Mouse (Mus musculus): ENCODE measurements around the gene Cacna1i. TPM values are rescaled to one million over a fixed set of nuclear protein-coding genes. Genes with fewer than 3 reads are reported as not detected.
A peak's percentile ranks its signal among the peaks of the same experiment; 100 is the strongest.

The Cacna1i gene
- polyA plus RNA-seq, 1 experiment from 2014 or later, result 0.95 TPM

DNA sequence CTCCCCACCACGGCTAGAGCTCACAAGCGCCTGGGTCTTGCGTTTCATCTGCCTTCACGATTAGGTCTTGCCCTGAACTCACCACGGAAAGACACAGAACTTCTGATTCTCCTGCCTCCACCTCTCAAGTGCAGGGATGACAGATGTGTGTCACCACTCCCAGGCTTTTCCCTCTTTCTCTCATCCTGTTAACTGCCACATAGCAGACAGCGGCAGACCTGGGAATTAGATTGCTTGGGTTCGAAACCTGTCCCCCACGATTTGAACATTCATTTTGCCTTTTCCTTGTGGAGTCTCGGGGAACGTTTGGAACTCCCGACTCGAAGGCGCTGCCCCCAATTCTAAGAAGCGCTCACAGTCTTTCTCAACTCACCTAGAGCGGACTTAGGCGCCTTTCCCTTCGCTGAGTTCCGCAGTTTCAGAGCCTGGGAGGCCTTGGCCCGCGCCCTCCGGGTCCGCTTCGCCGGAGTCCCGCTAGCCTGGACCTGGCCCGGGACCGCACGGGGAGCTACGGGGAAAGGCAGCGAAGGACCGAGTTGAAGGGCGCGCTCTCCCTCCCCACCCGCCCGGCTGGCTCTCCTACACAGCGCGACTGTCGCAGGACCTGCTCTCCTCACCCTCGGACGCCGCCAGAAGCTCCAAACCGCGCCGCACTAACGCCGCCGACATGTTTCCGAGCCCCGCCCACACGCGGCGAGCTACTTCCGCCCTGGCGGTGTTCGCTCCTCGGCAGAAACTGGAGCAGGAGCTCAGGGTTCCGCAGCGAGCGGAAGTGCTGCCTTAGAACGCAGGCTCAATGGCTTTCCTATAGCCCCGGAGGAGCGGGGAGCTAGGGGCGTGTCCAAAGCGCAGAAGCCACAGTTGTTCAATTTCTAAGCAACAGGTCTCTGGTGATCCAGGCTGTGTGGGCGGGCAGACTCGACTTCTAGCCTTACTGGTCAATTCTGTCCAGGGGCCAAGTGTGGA, 23.1 kb upstream of the Cacna1i start, which contains the start of gene Rps19bp1:
Gene Rps19bp1 (minus strand): TSS at position 706 of the 966 bp plus-strand sequence.
- Histone ChIP-seq H3K27me3 (ENCODE audit: control insufficient read depth, insufficient read depth, low read length) (no peaks in the 10 kb centered on the region), H3K4me2 (ENCODE audit: low read depth, low read length) (peak within 1 kb of the TSS; percentile 55), H3K27ac (ENCODE audit: low read depth, low read length) (no peak within 1 kb of the TSS), H3K4me1 (ENCODE audit: control insufficient read depth, insufficient read depth, low read length) (peaks cover 7% of the 10 kb centered on the region; the same call in 1 of the 2 replicates), H3K9me3 (ENCODE audit: control insufficient read depth, low read length) (no peaks in the 10 kb centered on the region), H3K4me3 (ENCODE audit: low read depth, low read length) (peak within 1 kb of the TSS; percentile 70), H3K9ac (replicated peaks; ENCODE audit: low read depth, low read length) (peak within 1 kb of the TSS; percentile 74), H3K36me3 (ENCODE audit: control insufficient read depth, insufficient read depth, low read length) (peaks cover 4% of the 10 kb centered on the region; the same call in 1 of the 2 replicates)
- 2% methylated on average over 64 of the region's 66 CpGs for WGBS
- peak; percentile 93 for ATAC-seq (ENCODE audit: low read depth)

DNA sequence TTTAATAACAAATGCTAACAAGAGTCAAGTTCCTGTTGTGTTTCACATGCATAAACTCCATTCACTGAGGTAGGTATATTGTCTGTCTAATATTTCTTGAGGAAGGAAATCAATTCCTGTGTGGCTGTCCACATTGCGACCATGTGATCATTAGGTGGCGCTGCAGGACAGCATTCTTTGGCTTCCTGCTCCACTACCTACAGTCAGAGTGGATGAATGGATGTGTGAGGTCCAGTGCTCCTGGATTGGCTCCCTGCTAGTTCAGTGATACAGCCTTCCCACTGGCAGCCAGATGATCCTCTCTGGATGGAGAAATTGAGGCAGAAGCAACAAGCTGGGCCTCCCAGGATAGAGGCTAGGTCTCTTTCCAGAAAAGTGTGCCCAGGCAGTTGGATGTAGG, 20.8 kb upstream of the Cacna1i start:
- no peaks in the 10 kb centered on the region for H3K36me3 ChIP-seq (ENCODE audit: control insufficient read depth, insufficient read depth, low read length)
- no peak for ATAC-seq (ENCODE audit: low read depth)
- 0% methylated on average over 2 of the region's 2 CpGs for WGBS

DNA sequence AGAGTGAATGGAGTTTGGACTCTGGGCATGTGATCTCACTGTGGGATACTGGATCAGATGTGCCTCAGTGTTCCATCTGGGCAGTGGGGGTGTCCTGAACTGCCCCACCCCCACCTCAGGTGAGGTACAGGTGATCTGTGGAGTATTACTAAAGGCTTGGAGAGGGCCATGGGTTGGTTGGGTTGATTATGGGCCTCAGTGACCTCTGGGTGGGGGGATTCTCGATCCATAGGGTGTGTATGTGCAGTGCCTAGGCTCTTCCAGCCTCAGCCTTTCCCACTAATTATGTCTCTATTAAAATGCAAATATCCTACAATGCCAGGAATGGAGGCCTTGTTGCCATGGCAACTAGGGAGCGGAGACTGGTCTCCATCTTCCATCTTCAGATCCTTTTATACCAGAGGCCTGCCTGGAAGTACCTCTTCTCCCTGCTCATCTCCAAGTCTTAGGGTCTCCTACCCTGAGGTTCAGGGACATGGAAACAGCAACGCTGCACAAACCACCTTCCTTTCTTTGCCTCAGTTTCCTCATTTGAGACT, 15.1 kb upstream of the Cacna1i start:
- no peaks in the 10 kb centered on the region; the same call in 1 of the 2 replicates for H3K4me1 ChIP-seq (ENCODE audit: control insufficient read depth, insufficient read depth, low read length)
- no peak overlapping the region for H3K9ac ChIP-seq (replicated peaks; ENCODE audit: low read depth, low read length)
- H3K27me3 ChIP-seq (ENCODE audit: control insufficient read depth, insufficient read depth, low read length), result no peaks in the 10 kb centered on the region
- no peak overlapping the region for H3K4me2 ChIP-seq (ENCODE audit: low read depth, low read length)
- no peak overlapping the region for H3K4me3 ChIP-seq (ENCODE audit: low read depth, low read length)
- no peaks in the 10 kb centered on the region for H3K36me3 ChIP-seq (ENCODE audit: control insufficient read depth, insufficient read depth, low read length)
- 48% methylated on average over 3 of the region's 3 CpGs for WGBS
- no peaks in the 10 kb centered on the region for H3K9me3 ChIP-seq (ENCODE audit: control insufficient read depth, low read length)
- no peak for ATAC-seq (ENCODE audit: low read depth)
- H3K27ac ChIP-seq (ENCODE audit: low read depth, low read length), result no peak overlapping the region

More for the DNA sequence above, 20.8 kb upstream of the Cacna1i start:
- Histone ChIP-seq H3K4me1 (ENCODE audit: control insufficient read depth, insufficient read depth, low read length) (peaks cover 7% of the 10 kb centered on the region; the same call in 1 of the 2 replicates), H3K27ac (ENCODE audit: low read depth, low read length) (no peak overlapping the region), H3K4me2 (ENCODE audit: low read depth, low read length) (no peak overlapping the region), H3K4me3 (ENCODE audit: low read depth, low read length) (no peak overlapping the region), H3K9ac (replicated peaks; ENCODE audit: low read depth, low read length) (no peak overlapping the region), H3K9me3 (ENCODE audit: control insufficient read depth, low read length) (no peaks in the 10 kb centered on the region), H3K27me3 (ENCODE audit: control insufficient read depth, insufficient read depth, low read length) (no peaks in the 10 kb centered on the region)

DNA sequence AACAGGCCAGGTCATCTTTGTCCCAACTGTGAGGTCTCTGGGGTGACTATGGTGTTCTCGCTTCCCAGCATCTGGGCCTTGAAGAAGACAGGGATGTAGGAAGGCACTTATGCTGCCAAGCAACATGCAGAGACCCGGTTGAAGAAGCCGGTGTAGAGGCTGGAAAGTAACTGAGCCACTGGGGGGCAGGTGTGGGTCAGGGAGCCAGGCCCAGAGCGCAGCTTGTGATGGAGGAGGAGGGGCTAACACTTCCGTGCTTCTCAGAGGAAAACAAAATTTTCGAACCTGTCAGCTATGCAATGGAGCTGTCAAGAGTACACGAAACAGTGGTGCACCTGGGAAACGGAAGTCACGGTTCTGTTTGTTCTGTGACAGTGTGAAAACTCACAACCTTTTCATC, 9.9 kb upstream of the Cacna1i start:
- Histone ChIP-seq H3K27ac (ENCODE audit: low read depth, low read length) (no peak overlapping the region), H3K9ac (replicated peaks; ENCODE audit: low read depth, low read length) (no peak overlapping the region), H3K4me2 (ENCODE audit: low read depth, low read length) (no peak overlapping the region), H3K4me3 (ENCODE audit: low read depth, low read length) (no peak overlapping the region), H3K9me3 (ENCODE audit: control insufficient read depth, low read length) (no peaks in the 10 kb centered on the region), H3K36me3 (ENCODE audit: control insufficient read depth, insufficient read depth, low read length) (no peaks in the 10 kb centered on the region), H3K27me3 (ENCODE audit: control insufficient read depth, insufficient read depth, low read length) (no peaks in the 10 kb centered on the region; the same call in 1 of the 2 replicates), H3K4me1 (ENCODE audit: control insufficient read depth, insufficient read depth, low read length) (no peaks in the 10 kb centered on the region; the same call in 1 of the 2 replicates)
- ATAC-seq (ENCODE audit: low read depth), result no peak
- 47% methylated on average over 9 of the region's 9 CpGs for WGBS

DNA sequence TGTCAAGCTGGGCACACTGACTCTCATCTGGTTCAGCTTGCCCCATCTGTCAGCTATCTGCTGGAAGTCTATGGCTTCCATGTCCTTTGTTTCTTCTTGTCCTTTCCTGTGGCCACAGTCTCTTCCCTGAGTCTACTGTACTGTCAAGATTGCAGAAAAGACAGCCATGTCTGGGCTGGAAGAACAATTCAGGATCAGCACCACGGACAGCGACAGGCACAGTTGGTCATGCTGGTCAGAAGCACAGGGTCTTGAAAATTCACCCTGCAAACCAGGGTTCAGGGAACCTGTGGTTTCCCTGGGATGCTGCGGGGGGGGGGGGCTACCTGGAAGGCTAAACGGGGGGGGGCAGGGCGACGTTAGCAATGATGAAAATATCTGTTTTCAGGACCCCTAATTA, 9.4 kb upstream of the Cacna1i start:
- no peak overlapping the region for H3K27ac ChIP-seq (ENCODE audit: low read depth, low read length)
- H3K27me3 ChIP-seq (ENCODE audit: control insufficient read depth, insufficient read depth, low read length), result no peaks in the 10 kb centered on the region; the same call in 1 of the 2 replicates
- 2% methylated on average over 6 of the region's 6 CpGs for WGBS
- ATAC-seq (ENCODE audit: low read depth), result no peak
- H3K9me3 ChIP-seq (ENCODE audit: control insufficient read depth, low read length), result no peaks in the 10 kb centered on the region
- H3K36me3 ChIP-seq (ENCODE audit: control insufficient read depth, insufficient read depth, low read length), result no peaks in the 10 kb centered on the region
- no peak overlapping the region for H3K4me2 ChIP-seq (ENCODE audit: low read depth, low read length)
- H3K4me3 ChIP-seq (ENCODE audit: low read depth, low read length), result no peak overlapping the region
- H3K9ac ChIP-seq (replicated peaks; ENCODE audit: low read depth, low read length), result no peak overlapping the region
- H3K4me1 ChIP-seq (ENCODE audit: control insufficient read depth, insufficient read depth, low read length), result no peaks in the 10 kb centered on the region

DNA sequence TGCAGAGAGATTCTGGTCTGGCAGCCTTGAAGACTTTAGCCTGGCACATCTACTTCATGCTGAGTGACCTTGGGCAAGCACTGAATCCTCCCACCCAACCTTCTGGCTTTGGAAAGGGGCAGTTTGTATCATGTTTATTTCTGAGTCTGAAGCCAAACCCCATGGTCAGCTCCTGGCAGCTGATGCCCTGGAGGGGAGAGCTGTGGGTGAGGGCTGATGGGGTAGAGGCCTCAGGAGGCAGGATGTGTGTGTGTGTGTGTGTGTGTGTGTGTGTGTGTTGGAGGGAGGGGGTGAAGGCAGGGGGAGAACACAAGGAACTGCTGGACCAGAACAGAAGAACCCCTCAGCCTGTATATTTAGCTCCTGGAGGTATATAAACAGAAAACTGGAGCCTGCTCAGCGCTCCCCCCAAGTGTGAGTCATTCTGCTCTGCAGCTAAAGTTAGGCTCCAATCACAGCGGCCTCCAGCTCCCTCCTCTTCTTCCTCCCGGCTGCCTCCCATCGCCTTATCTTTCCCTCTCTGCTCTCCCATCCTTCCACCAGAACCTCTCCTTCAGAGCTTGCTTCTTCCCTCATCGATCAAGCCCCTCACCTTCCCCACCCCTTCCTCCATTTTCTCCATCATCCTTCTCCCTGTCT, 8.8 kb upstream of the Cacna1i start:
- Histone ChIP-seq H3K9me3 (ENCODE audit: control insufficient read depth, low read length) (no peaks in the 10 kb centered on the region), H3K27ac (ENCODE audit: low read depth, low read length) (no peak overlapping the region), H3K4me3 (ENCODE audit: low read depth, low read length) (no peak overlapping the region), H3K4me1 (ENCODE audit: control insufficient read depth, insufficient read depth, low read length) (no peaks in the 10 kb centered on the region), H3K36me3 (ENCODE audit: control insufficient read depth, insufficient read depth, low read length) (no peaks in the 10 kb centered on the region), H3K4me2 (ENCODE audit: low read depth, low read length) (no peak overlapping the region), H3K9ac (replicated peaks; ENCODE audit: low read depth, low read length) (no peak overlapping the region), H3K27me3 (ENCODE audit: control insufficient read depth, insufficient read depth, low read length) (no peaks in the 10 kb centered on the region; the same call in 1 of the 2 replicates)
- no peak for ATAC-seq (ENCODE audit: low read depth)
- WGBS, result 63% methylated on average over 5 of the region's 5 CpGs

DNA sequence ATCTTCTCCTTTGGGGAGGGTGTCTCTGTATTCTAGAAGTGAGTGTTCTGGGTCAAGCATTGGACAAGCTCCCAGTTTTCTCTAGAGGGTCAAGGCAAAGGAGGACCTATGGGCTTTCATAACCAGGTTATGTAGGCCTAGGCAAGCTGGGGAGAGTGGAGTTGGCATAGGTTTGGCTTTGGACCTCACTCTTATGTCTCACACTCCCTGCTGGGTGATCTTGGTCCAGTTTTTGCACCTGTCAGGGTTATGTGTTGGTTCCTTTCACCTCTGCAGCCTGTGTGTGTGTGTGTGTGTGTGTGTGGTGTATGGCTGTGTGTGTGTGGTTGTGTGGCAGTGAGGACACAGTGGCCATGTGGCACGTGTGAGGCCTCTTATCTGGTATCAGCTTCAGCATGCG, 8.0 kb upstream of the Cacna1i start:
- Histone ChIP-seq H3K4me1 (ENCODE audit: control insufficient read depth, insufficient read depth, low read length) (no peaks in the 10 kb centered on the region), H3K9me3 (ENCODE audit: control insufficient read depth, low read length) (no peaks in the 10 kb centered on the region), H3K36me3 (ENCODE audit: control insufficient read depth, insufficient read depth, low read length) (no peaks in the 10 kb centered on the region), H3K27ac (ENCODE audit: low read depth, low read length) (no peak overlapping the region), H3K4me3 (ENCODE audit: low read depth, low read length) (no peak overlapping the region), H3K4me2 (ENCODE audit: low read depth, low read length) (no peak overlapping the region), H3K27me3 (ENCODE audit: control insufficient read depth, insufficient read depth, low read length) (no peaks in the 10 kb centered on the region; the same call in 1 of the 2 replicates), H3K9ac (replicated peaks; ENCODE audit: low read depth, low read length) (no peak overlapping the region)
- 92% methylated on average over 2 of the region's 2 CpGs for WGBS
- no peak for ATAC-seq (ENCODE audit: low read depth)

DNA sequence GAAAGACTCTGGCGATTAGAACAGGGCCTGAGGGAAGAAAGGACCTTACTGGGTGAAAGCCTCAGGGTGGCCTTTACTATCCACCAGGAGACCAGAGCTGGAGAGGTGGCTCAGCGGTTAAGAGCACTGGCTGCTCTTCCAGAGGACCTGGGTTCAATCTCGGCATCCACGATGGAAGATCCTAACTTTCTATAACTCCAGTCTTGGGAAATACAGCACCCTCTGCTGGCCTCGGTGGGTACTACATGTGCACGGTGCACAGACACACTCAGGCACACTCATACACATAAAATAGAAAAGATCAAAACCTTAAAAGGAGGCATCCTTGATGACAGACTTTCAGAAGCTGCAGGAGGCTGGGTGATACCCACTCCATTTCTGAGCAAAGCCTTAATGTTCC, 6.4 kb upstream of the Cacna1i start:
- WGBS, result 30% methylated on average over 6 of the region's 6 CpGs
- Histone ChIP-seq H3K9me3 (ENCODE audit: control insufficient read depth, low read length) (no peaks in the 10 kb centered on the region), H3K4me2 (ENCODE audit: low read depth, low read length) (no peak overlapping the region), H3K27ac (ENCODE audit: low read depth, low read length) (no peak overlapping the region), H3K36me3 (ENCODE audit: control insufficient read depth, insufficient read depth, low read length) (no peaks in the 10 kb centered on the region), H3K4me3 (ENCODE audit: low read depth, low read length) (no peak overlapping the region), H3K4me1 (ENCODE audit: control insufficient read depth, insufficient read depth, low read length) (no peaks in the 10 kb centered on the region), H3K9ac (replicated peaks; ENCODE audit: low read depth, low read length) (no peak overlapping the region), H3K27me3 (ENCODE audit: control insufficient read depth, insufficient read depth, low read length) (peaks cover under 1% of the 10 kb centered on the region; the same call in 1 of the 2 replicates)
- ATAC-seq (ENCODE audit: low read depth), result no peak

Measured in neural tube, embryonic 14.5 days (tissue).